In the genomic region with DNA sequence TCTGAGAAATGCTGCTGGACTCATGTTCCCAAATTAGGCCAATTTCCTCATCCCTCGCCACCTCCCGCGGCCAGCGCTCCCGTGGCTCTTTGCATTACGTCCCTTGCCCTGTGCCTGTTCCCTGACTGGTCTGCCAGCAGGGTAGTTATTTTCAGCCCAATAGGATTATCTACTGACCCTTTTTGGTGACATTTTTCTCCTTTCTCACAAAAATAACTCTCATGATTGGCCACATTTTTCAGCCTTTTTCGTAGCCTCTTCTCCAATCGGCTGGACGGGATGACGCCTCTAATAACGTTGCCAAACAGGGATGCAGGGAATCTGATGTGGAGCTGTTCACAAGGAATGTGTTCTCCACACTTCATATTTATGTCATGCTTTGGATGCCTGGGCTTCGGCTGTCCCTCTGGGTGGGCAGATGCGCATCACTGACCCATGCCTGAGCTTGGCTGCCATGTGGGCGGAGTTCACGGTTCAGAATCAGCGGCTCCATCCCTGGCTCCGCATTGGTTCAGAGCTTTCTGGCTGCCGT, we compare ENCODE assay signal across 9 mouse cellular contexts. TPM values are rescaled to one million over a fixed set of nuclear protein-coding genes. Genes with fewer than 3 reads are reported as not detected.
DNase-seq lines count a peak whose midpoint lies in the region; ATAC-seq and TF ChIP-seq lines count a peak whose summit lies in the region.
"Had no signal": no experiment of that assay in that cellular context is flagged by ENCODE, and none has a peak within 500 bp of the region (broad histone marks: within the 10 kb centered on the region; RNA-seq: fewer than 3 reads in every experiment).

No protein-coding gene starts in this region.

- 63% methylated on average over 18 of the region's 18 CpGs for WGBS in intestine, embryonic 16.5 days
- WGBS in intestine, embryonic 15.5 days = 63% methylated on average over 18 of the region's 18 CpGs
- WGBS in kidney, embryonic 16.5 days = 31% methylated on average over 18 of the region's 18 CpGs
- 24% methylated on average over 18 of the region's 18 CpGs for WGBS in midbrain, embryonic 12.5 days
- WGBS in liver, embryonic 11.5 days = 58% methylated on average over 18 of the region's 18 CpGs

- 0 out of 2 replicates have a peak, but pooled peaks have one; percentile 39 for ATAC-seq in intestine, embryonic 16.5 days
- no peak for ATAC-seq in intestine, embryonic 15.5 days
- ATAC-seq in kidney, embryonic 16.5 days (ENCODE audit: low FRiP score, low TSS enrichment) = peak; percentile 76
- no peak for ATAC-seq in midbrain, embryonic 12.5 days (ENCODE audit: low FRiP score, low read depth)
- no peak for ATAC-seq in liver, embryonic 11.5 days (replicated peaks; ENCODE audit: low FRiP score)

- DNase-seq in thymus, postnatal 14 days = no peak
- DNase-seq in yolk sac, embryonic 10.5 days (ENCODE audit: low spot score) = no peak
- no peak for DNase-seq in liver, embryonic 11.5 days (ENCODE audit: low spot score)

- H3K9me3 ChIP-seq in intestine, embryonic 16.5 days (ENCODE audit: control insufficient read depth, low read length) = no peaks in the 10 kb centered on the region
- H3K9me3 ChIP-seq in intestine, embryonic 15.5 days = no peaks in the 10 kb centered on the region
- H3K9me3 ChIP-seq in kidney, embryonic 16.5 days (ENCODE audit: low read length) = no peaks in the 10 kb centered on the region
- H3K9me3 ChIP-seq in midbrain, embryonic 12.5 days = no peaks in the 10 kb centered on the region
- H3K9me3 ChIP-seq in liver, embryonic 11.5 days (ENCODE audit: control insufficient read depth, low read length) = no peaks in the 10 kb centered on the region
- H3K9me3 ChIP-seq: neural tube, embryonic 12.5 days had no signal

- no peak for TF ChIP-seq CTCF in embryonic fibroblast, embryonic 13.5 days (IDR thresholded peaks at IDR 0.05; ENCODE audit: borderline replicate concordance, insufficient read depth, low read length)

- no peak overlapping the region for H3K9ac ChIP-seq in intestine, embryonic 16.5 days (ENCODE audit: low read depth, low read length)
- no peak overlapping the region for H3K9ac ChIP-seq in intestine, embryonic 15.5 days
- no peak overlapping the region for H3K9ac ChIP-seq in kidney, embryonic 16.5 days (replicated peaks; ENCODE audit: low read length)
- H3K9ac ChIP-seq in midbrain, embryonic 12.5 days (replicated peaks) = no peak overlapping the region; the same call in 1 of the 2 replicates
- no peak overlapping the region for H3K9ac ChIP-seq in liver, embryonic 11.5 days (ENCODE audit: low read depth, low read length)
- H3K9ac ChIP-seq: neural tube, embryonic 12.5 days had no signal

- H3K4me3 ChIP-seq in intestine, embryonic 16.5 days (ENCODE audit: low read length) = no peak overlapping the region
- no peak overlapping the region for H3K4me3 ChIP-seq in intestine, embryonic 15.5 days (replicated peaks)
- H3K4me3 ChIP-seq in embryonic fibroblast, embryonic 13.5 days (ENCODE audit: insufficient read depth, low read length) = no peak overlapping the region
- H3K4me3 ChIP-seq in kidney, embryonic 16.5 days (ENCODE audit: low read length) = no peak overlapping the region
- no peak overlapping the region for H3K4me3 ChIP-seq in midbrain, embryonic 12.5 days
- H3K4me3 ChIP-seq in liver, embryonic 11.5 days (ENCODE audit: low read depth, low read length) = no peak overlapping the region
- H3K4me3 ChIP-seq: neural tube, embryonic 12.5 days had no signal

- H3K4me2 ChIP-seq in intestine, embryonic 16.5 days (ENCODE audit: low read depth, low read length) = no peak overlapping the region
- no peak overlapping the region for H3K4me2 ChIP-seq in intestine, embryonic 15.5 days (replicated peaks)
- 0 out of 2 replicates have a peak overlapping the region, but pooled peaks have one; percentile 17 for H3K4me2 ChIP-seq in kidney, embryonic 16.5 days (replicated peaks; ENCODE audit: low read depth, low read length)
- H3K4me2 ChIP-seq in midbrain, embryonic 12.5 days (replicated peaks) = peak overlapping the region; percentile 22
- no peak overlapping the region for H3K4me2 ChIP-seq in liver, embryonic 11.5 days
- H3K4me2 ChIP-seq: neural tube, embryonic 12.5 days had no signal

- peaks cover 5% of the 10 kb centered on the region; the same call in 1 of the 2 replicates for H3K36me3 ChIP-seq in intestine, embryonic 16.5 days (ENCODE audit: control insufficient read depth, insufficient read depth, low read length)
- H3K36me3 ChIP-seq in intestine, embryonic 15.5 days = no peaks in the 10 kb centered on the region
- peaks cover 3% of the 10 kb centered on the region; the same call in 1 of the 2 replicates for H3K36me3 ChIP-seq in kidney, embryonic 16.5 days (ENCODE audit: insufficient read depth, low read length)
- H3K36me3 ChIP-seq in midbrain, embryonic 12.5 days = peaks cover 2% of the 10 kb centered on the region; the same call in 1 of the 2 replicates
- no peaks in the 10 kb centered on the region for H3K36me3 ChIP-seq in liver, embryonic 11.5 days (ENCODE audit: control insufficient read depth, insufficient read depth, low read length)

- H3K27ac ChIP-seq in intestine, embryonic 16.5 days (ENCODE audit: low read length) = 0 out of 2 replicates have a peak overlapping the region, but pooled peaks have one; percentile 4
- no peak overlapping the region for H3K27ac ChIP-seq in intestine, embryonic 15.5 days
- peak overlapping the region; percentile 87 for H3K27ac ChIP-seq in embryonic fibroblast, embryonic 13.5 days (ENCODE audit: insufficient read depth, low read length)
- H3K27ac ChIP-seq in kidney, embryonic 16.5 days (ENCODE audit: low read length) = no peak overlapping the region
- no peak overlapping the region for H3K27ac ChIP-seq in midbrain, embryonic 12.5 days (replicated peaks)
- no peak overlapping the region for H3K27ac ChIP-seq in liver, embryonic 11.5 days (ENCODE audit: low read depth, low read length)
- H3K27ac ChIP-seq: neural tube, embryonic 12.5 days had no signal

- H3K27me3 ChIP-seq in intestine, embryonic 16.5 days (replicated peaks; ENCODE audit: control insufficient read depth, insufficient read depth, low read length) = no peaks in the 10 kb centered on the region
- H3K27me3 ChIP-seq in intestine, embryonic 15.5 days (replicated peaks) = no peaks in the 10 kb centered on the region
- no peaks in the 10 kb centered on the region for H3K27me3 ChIP-seq in kidney, embryonic 16.5 days (ENCODE audit: insufficient read depth, low read length)
- H3K27me3 ChIP-seq in midbrain, embryonic 12.5 days = peaks cover 5% of the 10 kb centered on the region
- no peaks in the 10 kb centered on the region for H3K27me3 ChIP-seq in liver, embryonic 11.5 days (replicated peaks; ENCODE audit: control insufficient read depth, insufficient read depth, low read length)
- H3K27me3 ChIP-seq: neural tube, embryonic 12.5 days had no signal

- TF ChIP-seq POLR2A in embryonic fibroblast, embryonic 13.5 days (IDR thresholded peaks at IDR 0.05; ENCODE audit: low read depth, low read length) = no peak

- no peaks in the 10 kb centered on the region for H3K4me1 ChIP-seq in intestine, embryonic 16.5 days (ENCODE audit: control insufficient read depth, insufficient read depth, low read length)
- H3K4me1 ChIP-seq in intestine, embryonic 15.5 days (replicated peaks) = no peaks in the 10 kb centered on the region
- peaks cover 4% of the 10 kb centered on the region for H3K4me1 ChIP-seq in embryonic fibroblast, embryonic 13.5 days (ENCODE audit: control insufficient read depth, insufficient read depth, low read length)
- H3K4me1 ChIP-seq in kidney, embryonic 16.5 days (ENCODE audit: insufficient read depth, low read length) = peaks cover 9% of the 10 kb centered on the region; the same call in 1 of the 2 replicates
- H3K4me1 ChIP-seq in midbrain, embryonic 12.5 days = peaks cover 13% of the 10 kb centered on the region
- H3K4me1 ChIP-seq in liver, embryonic 11.5 days (replicated peaks; ENCODE audit: control insufficient read depth, insufficient read depth, low read length) = no peaks in the 10 kb centered on the region
- H3K4me1 ChIP-seq: neural tube, embryonic 12.5 days had no signal

RNA-seq across cellular contexts. Expression of a gene that starts 9.3 kb away (rescaled TPM):
- polyA plus RNA-seq in intestine, embryonic 16.5 days (2015; fragmentation: Nextera tagmentation; extraction: Ambion mirVana) = 65.0 and 66.7 TPM in 2 replicates
- 69.2 and 73.7 TPM in 2 replicates for polyA plus RNA-seq in intestine, embryonic 15.5 days (2015; fragmentation: Nextera tagmentation; extraction: Ambion mirVana)
- polyA plus RNA-seq in embryonic fibroblast, embryonic 13.5 days (2011; ENCODE audit: insufficient read length, low read depth, missing spikeins) = 44.2 and 52.6 TPM in 2 replicates
- polyA plus RNA-seq in kidney, embryonic 16.5 days (2015; fragmentation: Nextera tagmentation; extraction: Ambion mirVana) = 74.7 and 76.7 TPM in 2 replicates
- polyA plus RNA-seq in midbrain, embryonic 12.5 days (2016; fragmentation: Nextera tagmentation; extraction: Ambion mirVana) = 86.9 and 91.5 TPM in 2 replicates
- 26.3 and 28.1 TPM in 2 replicates for polyA plus RNA-seq in liver, embryonic 11.5 days (2014; fragmentation: Nextera tagmentation; extraction: Ambion mirVana)

RNA-seq across cellular contexts. Expression of a gene that starts 12.8 kb away (rescaled TPM):
- polyA plus RNA-seq in intestine, embryonic 16.5 days (2015; fragmentation: Nextera tagmentation; extraction: Ambion mirVana) = 19.0 and 20.6 TPM in 2 replicates
- 22.8 and 23.4 TPM in 2 replicates for polyA plus RNA-seq in intestine, embryonic 15.5 days (2015; fragmentation: Nextera tagmentation; extraction: Ambion mirVana)
- 239 and 264 TPM in 2 replicates for polyA plus RNA-seq in embryonic fibroblast, embryonic 13.5 days (2011; ENCODE audit: insufficient read length, low read depth, missing spikeins)
- 27.0 and 28.2 TPM in 2 replicates for polyA plus RNA-seq in kidney, embryonic 16.5 days (2015; fragmentation: Nextera tagmentation; extraction: Ambion mirVana)
- polyA plus RNA-seq in midbrain, embryonic 12.5 days (2016; fragmentation: Nextera tagmentation; extraction: Ambion mirVana) = 7.6 and 15.7 TPM in 2 replicates
- 12.4 and 14.7 TPM in 2 replicates for polyA plus RNA-seq in liver, embryonic 11.5 days (2014; fragmentation: Nextera tagmentation; extraction: Ambion mirVana)

Comparison
In these comparisons a context has a peak if more than half of its experiments do, and no peak if none do; other contexts are left out.
1. ATAC-seq: peak in intestine, embryonic 16.5 days (single experiment) and kidney, embryonic 16.5 days (single experiment); none in intestine, embryonic 15.5 days (single experiment), midbrain, embryonic 12.5 days (single experiment) and liver, embryonic 11.5 days (single experiment).
2. H3K27ac ChIP-seq: peak in intestine, embryonic 16.5 days (single experiment) and embryonic fibroblast, embryonic 13.5 days (single experiment); none in intestine, embryonic 15.5 days (single experiment), kidney, embryonic 16.5 days (single experiment), midbrain, embryonic 12.5 days (single experiment) and liver, embryonic 11.5 days (single experiment).
3. H3K4me2 ChIP-seq: peak in kidney, embryonic 16.5 days (single experiment) and midbrain, embryonic 12.5 days (single experiment); none in intestine, embryonic 16.5 days (single experiment), intestine, embryonic 15.5 days (single experiment) and liver, embryonic 11.5 days (single experiment).